Mouse (Mus musculus): ENCODE data around the gene 1700008O03Rik. TPM values are rescaled to one million over a fixed set of nuclear protein-coding genes. Genes with fewer than 3 reads are reported as not detected.

1700008O03Rik gene
- 0.83 and 0.93 TPM in 2 replicates for polyA plus RNA-seq (2014; fragmentation: Nextera tagmentation; extraction: Ambion mirVana)

- Histone ChIP-seq H3K9ac (ENCODE audit: low read depth, low read length) (0 out of 2 replicates have a peak within 1 kb of the TSS, but pooled peaks have one; percentile 8), H3K4me2 (peak within 1 kb of the TSS; percentile 84), H3K4me3 (ENCODE audit: low read depth, low read length) (peak within 1 kb of the TSS; percentile 50), H3K27me3 (replicated peaks; ENCODE audit: control insufficient read depth, insufficient read depth, low read length) (peaks cover 54% of the 10 kb centered on the region), H3K9me3 (ENCODE audit: control insufficient read depth, low read length) (no peaks in the 10 kb centered on the region), H3K36me3 (ENCODE audit: control insufficient read depth, insufficient read depth, low read length) (no peaks in the 10 kb centered on the region), H3K4me1 (replicated peaks; ENCODE audit: control insufficient read depth, insufficient read depth, low read length) (no peaks in the 10 kb centered on the region), H3K27ac (ENCODE audit: low read depth, low read length) (no peak within 1 kb of the TSS)
- ATAC-seq (replicated peaks; ENCODE audit: low FRiP score) (no peak), DNase-seq (ENCODE audit: low spot score) (no peak)
- 68% methylated on average over 12 of the region's 12 CpGs for WGBS
Measured at GRCm38 (mm10) chr7:44385720-44386119, at the start of gene 1700008O03Rik. Gene 1700008O03Rik (minus strand): TSS chr7:44385820.

DNA sequence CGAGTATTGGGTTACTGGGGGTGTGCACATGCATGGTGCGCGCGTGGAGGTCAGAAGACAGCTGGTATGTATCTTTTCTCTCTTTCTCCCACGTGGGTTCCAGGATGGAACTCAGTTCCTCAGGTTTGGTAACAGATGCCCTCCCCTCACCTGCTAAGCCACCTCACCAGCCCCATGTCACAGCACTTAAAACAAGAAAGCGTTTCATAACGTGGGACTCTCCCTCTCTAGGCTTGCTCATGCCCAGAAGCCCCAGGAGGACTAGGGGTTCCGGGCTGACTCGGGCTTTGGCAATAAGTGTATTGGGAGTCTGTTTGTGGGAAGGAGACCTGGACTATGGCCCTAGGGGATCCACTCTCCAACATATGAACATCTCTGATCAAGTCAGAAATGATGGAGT, 48.5 kb upstream of the 1700008O03Rik start:
- H3K27me3 ChIP-seq (replicated peaks; ENCODE audit: control insufficient read depth, insufficient read depth, low read length): peaks cover 56% of the 10 kb centered on the region
- no peaks in the 10 kb centered on the region for H3K9me3 ChIP-seq (ENCODE audit: control insufficient read depth, low read length)
- H3K4me2 ChIP-seq: no peak overlapping the region
- no peaks in the 10 kb centered on the region for H3K36me3 ChIP-seq (ENCODE audit: control insufficient read depth, insufficient read depth, low read length)
- no peak for ATAC-seq (replicated peaks; ENCODE audit: low FRiP score)
- no peak overlapping the region for H3K9ac ChIP-seq (ENCODE audit: low read depth, low read length)
- no peak overlapping the region for H3K4me3 ChIP-seq (ENCODE audit: low read depth, low read length)
- no peak overlapping the region for H3K27ac ChIP-seq (ENCODE audit: low read depth, low read length)
- 0 out of 2 replicates have a peak, but pooled peaks cover 2% of the 10 kb centered on the region for H3K4me1 ChIP-seq (replicated peaks; ENCODE audit: control insufficient read depth, insufficient read depth, low read length)
- no peak for DNase-seq (ENCODE audit: low spot score)
- 71% methylated on average over 9 of the region's 9 CpGs for WGBS

- Histone ChIP-seq H3K4me3 (ENCODE audit: low read depth, low read length) (no peak overlapping the region), H3K4me1 (replicated peaks; ENCODE audit: control insufficient read depth, insufficient read depth, low read length) (0 out of 2 replicates have a peak, but pooled peaks cover 2% of the 10 kb centered on the region), H3K36me3 (ENCODE audit: control insufficient read depth, insufficient read depth, low read length) (no peaks in the 10 kb centered on the region), H3K4me2 (no peak overlapping the region), H3K9ac (ENCODE audit: low read depth, low read length) (no peak overlapping the region), H3K27ac (ENCODE audit: low read depth, low read length) (no peak overlapping the region), H3K9me3 (ENCODE audit: control insufficient read depth, low read length) (no peaks in the 10 kb centered on the region), H3K27me3 (replicated peaks; ENCODE audit: control insufficient read depth, insufficient read depth, low read length) (peaks cover 63% of the 10 kb centered on the region)
- WGBS: 5% methylated on average over 7 of the region's 7 CpGs
- DNase-seq (ENCODE audit: low spot score): peak; percentile 72
- ATAC-seq (replicated peaks; ENCODE audit: low FRiP score): peak; percentile 85
Measured at GRCm38 (mm10) chr7:44433371-44433770, 47.8 kb upstream of the 1700008O03Rik start.

GRCm38 (mm10) chr7:44432550-44432949, 46.9 kb upstream of the 1700008O03Rik start:
- Histone ChIP-seq H3K27ac (ENCODE audit: low read depth, low read length) (no peak overlapping the region), H3K4me3 (ENCODE audit: low read depth, low read length) (no peak overlapping the region), H3K9ac (ENCODE audit: low read depth, low read length) (no peak overlapping the region), H3K9me3 (ENCODE audit: control insufficient read depth, low read length) (no peaks in the 10 kb centered on the region), H3K4me1 (replicated peaks; ENCODE audit: control insufficient read depth, insufficient read depth, low read length) (0 out of 2 replicates have a peak, but pooled peaks cover 2% of the 10 kb centered on the region), H3K27me3 (replicated peaks; ENCODE audit: control insufficient read depth, insufficient read depth, low read length) (peaks cover 64% of the 10 kb centered on the region), H3K36me3 (ENCODE audit: control insufficient read depth, insufficient read depth, low read length) (no peaks in the 10 kb centered on the region), H3K4me2 (no peak overlapping the region)
- DNase-seq (ENCODE audit: low spot score) (no peak), ATAC-seq (replicated peaks; ENCODE audit: low FRiP score) (no peak)
- WGBS: 72% methylated on average over 6 of the region's 6 CpGs

GRCm38 (mm10) chr7:44429534-44430488, 44.2 kb upstream of the 1700008O03Rik start:
- 8% methylated on average over 31 of the region's 32 CpGs for WGBS
- Histone ChIP-seq H3K4me1 (replicated peaks; ENCODE audit: control insufficient read depth, insufficient read depth, low read length) (0 out of 2 replicates have a peak, but pooled peaks cover 2% of the 10 kb centered on the region), H3K4me3 (ENCODE audit: low read depth, low read length) (peak overlapping the region; percentile 36), H3K9ac (ENCODE audit: low read depth, low read length) (no peak overlapping the region), H3K9me3 (ENCODE audit: control insufficient read depth, low read length) (no peaks in the 10 kb centered on the region), H3K27me3 (replicated peaks; ENCODE audit: control insufficient read depth, insufficient read depth, low read length) (peaks cover 73% of the 10 kb centered on the region), H3K36me3 (ENCODE audit: control insufficient read depth, insufficient read depth, low read length) (no peaks in the 10 kb centered on the region), H3K27ac (ENCODE audit: low read depth, low read length) (no peak overlapping the region), H3K4me2 (peak overlapping the region; percentile 53)
- DNase-seq (ENCODE audit: low spot score) (no peak), ATAC-seq (replicated peaks; ENCODE audit: low FRiP score) (no peak)

- 1% methylated on average over 50 of the region's 69 CpGs for WGBS
- H3K27ac ChIP-seq (ENCODE audit: low read depth, low read length): no peak within 1 kb of the TSS
- peaks cover 73% of the 10 kb centered on the region for H3K27me3 ChIP-seq (replicated peaks; ENCODE audit: control insufficient read depth, insufficient read depth, low read length)
- no peak for ATAC-seq (replicated peaks; ENCODE audit: low FRiP score)
- no peak within 1 kb of the TSS for H3K9ac ChIP-seq (ENCODE audit: low read depth, low read length)
- peak within 1 kb of the TSS; percentile 36 for H3K4me3 ChIP-seq (ENCODE audit: low read depth, low read length)
- H3K36me3 ChIP-seq (ENCODE audit: control insufficient read depth, insufficient read depth, low read length): no peaks in the 10 kb centered on the region
- 0 out of 2 replicates have a peak, but pooled peaks cover 2% of the 10 kb centered on the region for H3K4me1 ChIP-seq (replicated peaks; ENCODE audit: control insufficient read depth, insufficient read depth, low read length)
- H3K9me3 ChIP-seq (ENCODE audit: control insufficient read depth, low read length): no peaks in the 10 kb centered on the region
- peak within 1 kb of the TSS; percentile 53 for H3K4me2 ChIP-seq
- no peak for DNase-seq (ENCODE audit: low spot score)
Measured at GRCm38 (mm10) chr7:44428968-44429521, 43.4 kb upstream of the 1700008O03Rik start, which contains the start of gene Lrrc4b. Gene Lrrc4b (plus strand): TSS chr7:44429018.

GRCm38 (mm10) chr7:44428171-44428950, 42.7 kb upstream of the 1700008O03Rik start:
- no peak overlapping the region for H3K27ac ChIP-seq (ENCODE audit: low read depth, low read length)
- no peaks in the 10 kb centered on the region for H3K4me1 ChIP-seq (replicated peaks; ENCODE audit: control insufficient read depth, insufficient read depth, low read length)
- 5% methylated on average over 23 of the region's 38 CpGs for WGBS
- H3K27me3 ChIP-seq (replicated peaks; ENCODE audit: control insufficient read depth, insufficient read depth, low read length): peaks cover 71% of the 10 kb centered on the region
- ATAC-seq (replicated peaks; ENCODE audit: low FRiP score): no peak
- no peaks in the 10 kb centered on the region for H3K9me3 ChIP-seq (ENCODE audit: control insufficient read depth, low read length)
- DNase-seq (ENCODE audit: low spot score): no peak
- H3K36me3 ChIP-seq (ENCODE audit: control insufficient read depth, insufficient read depth, low read length): no peaks in the 10 kb centered on the region
- no peak overlapping the region for H3K9ac ChIP-seq (ENCODE audit: low read depth, low read length)
- peak overlapping the region; percentile 36 for H3K4me3 ChIP-seq (ENCODE audit: low read depth, low read length)
- H3K4me2 ChIP-seq: peak overlapping the region; percentile 53; the same call in 1 of the 2 replicates

DNA sequence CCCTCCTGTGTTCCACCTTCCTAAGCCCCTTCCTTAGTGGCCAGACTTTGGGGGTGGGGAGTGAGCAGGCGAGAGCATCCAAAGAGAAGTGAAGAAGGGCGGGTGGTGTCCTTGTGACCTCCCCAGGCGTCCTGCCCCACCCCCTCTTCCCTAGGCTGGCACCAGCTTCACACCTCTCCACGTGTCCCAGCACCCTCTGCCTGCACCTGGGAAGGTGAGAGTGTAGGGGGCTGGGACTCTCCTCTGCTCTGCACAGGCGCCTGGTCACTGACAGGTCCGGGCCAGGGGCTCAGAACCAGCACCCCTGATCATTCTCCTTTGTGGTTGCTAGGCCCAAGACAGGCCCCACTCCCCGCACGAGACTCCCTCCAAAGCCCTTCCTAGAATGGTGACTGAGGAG, 42.0 kb upstream of the 1700008O03Rik start:
- 16% methylated on average over 8 of the region's 8 CpGs for WGBS

More for the DNA sequence above, 42.0 kb upstream of the 1700008O03Rik start:
- Histone ChIP-seq H3K9me3 (ENCODE audit: control insufficient read depth, low read length) (no peaks in the 10 kb centered on the region), H3K27ac (ENCODE audit: low read depth, low read length) (no peak overlapping the region), H3K36me3 (ENCODE audit: control insufficient read depth, insufficient read depth, low read length) (no peaks in the 10 kb centered on the region), H3K4me2 (no peak overlapping the region), H3K9ac (ENCODE audit: low read depth, low read length) (no peak overlapping the region), H3K4me1 (replicated peaks; ENCODE audit: control insufficient read depth, insufficient read depth, low read length) (no peaks in the 10 kb centered on the region), H3K4me3 (ENCODE audit: low read depth, low read length) (no peak overlapping the region), H3K27me3 (replicated peaks; ENCODE audit: control insufficient read depth, insufficient read depth, low read length) (peaks cover 69% of the 10 kb centered on the region)
- ATAC-seq (replicated peaks; ENCODE audit: low FRiP score) (no peak), DNase-seq (ENCODE audit: low spot score) (no peak)

Measured in liver, embryonic 11.5 days (tissue).